Mouse (Mus musculus): ENCODE data around the gene Fstl5.

Fstl5 gene

GRCm38 (mm10) chr3:76567346-76567745 lies 493.3 kb downstream of the Fstl5 start:
- DNase-seq: no peak

- no peak for DNase-seq
Observed at GRCm38 (mm10) chr3:76572478-76572877, 498.4 kb downstream of the Fstl5 start.

- DNase-seq: no peak
Observed at GRCm38 (mm10) chr3:76572920-76573541, 499.0 kb downstream of the Fstl5 start.

- peak; percentile 57 for DNase-seq
Observed at GRCm38 (mm10) chr3:76593148-76593547, 519.1 kb downstream of the Fstl5 start.

- DNase-seq: no peak
Observed at GRCm38 (mm10) chr3:76620044-76620443, 546.0 kb downstream of the Fstl5 start.

DNA sequence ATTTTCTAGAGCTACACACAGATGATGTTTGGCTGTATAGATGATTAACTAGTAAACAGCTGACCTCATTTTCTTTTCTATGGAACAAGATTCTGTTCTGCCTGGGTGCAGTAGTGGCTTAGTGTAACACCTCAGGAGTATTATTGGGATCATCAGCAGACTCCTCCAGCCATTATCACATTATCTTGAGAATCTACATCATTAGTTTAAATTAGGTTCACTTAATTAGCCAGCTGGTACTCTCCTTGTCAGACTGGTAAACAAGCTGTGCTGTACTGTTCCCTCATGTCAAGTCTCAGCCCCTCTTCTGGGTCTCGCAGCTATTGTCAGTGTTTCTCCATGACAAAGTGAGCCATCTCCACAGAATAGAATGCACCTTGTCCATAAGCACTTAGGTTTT lies 580.2 kb downstream of the Fstl5 start:
- DNase-seq: peak; percentile 66

DNA sequence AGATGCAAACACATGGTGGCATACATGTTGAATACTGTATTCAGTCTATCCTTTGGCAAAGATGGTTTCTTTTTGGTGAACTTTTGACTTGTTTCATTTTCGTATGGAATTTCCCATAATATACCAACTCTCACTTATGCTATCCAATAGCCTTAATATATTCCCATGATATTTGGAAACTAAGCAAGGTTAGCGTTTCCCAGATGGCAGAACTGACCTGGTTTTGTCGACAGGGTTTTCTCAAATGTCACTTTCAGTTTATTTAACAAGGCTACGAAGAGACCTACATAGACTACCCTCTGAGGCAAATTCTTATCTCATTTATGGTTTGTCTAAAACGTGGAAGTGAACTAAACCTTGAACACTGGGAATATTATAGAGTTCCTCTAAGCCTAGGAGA lies 596.8 kb downstream of the Fstl5 start:
- peak; percentile 55 for DNase-seq

- no peak for DNase-seq
Observed at GRCm38 (mm10) chr3:76676006-76676405, 601.9 kb downstream of the Fstl5 start.

- peak; percentile 63 for DNase-seq
Observed at GRCm38 (mm10) chr3:76679853-76680545, 605.9 kb downstream of the Fstl5 start.

GRCm38 (mm10) chr3:76680546-76680883 lies 606.4 kb downstream of the Fstl5 start:
- no peak for DNase-seq

- no peak for DNase-seq
Observed at GRCm38 (mm10) chr3:76697134-76697629, 623.1 kb downstream of the Fstl5 start.

DNA sequence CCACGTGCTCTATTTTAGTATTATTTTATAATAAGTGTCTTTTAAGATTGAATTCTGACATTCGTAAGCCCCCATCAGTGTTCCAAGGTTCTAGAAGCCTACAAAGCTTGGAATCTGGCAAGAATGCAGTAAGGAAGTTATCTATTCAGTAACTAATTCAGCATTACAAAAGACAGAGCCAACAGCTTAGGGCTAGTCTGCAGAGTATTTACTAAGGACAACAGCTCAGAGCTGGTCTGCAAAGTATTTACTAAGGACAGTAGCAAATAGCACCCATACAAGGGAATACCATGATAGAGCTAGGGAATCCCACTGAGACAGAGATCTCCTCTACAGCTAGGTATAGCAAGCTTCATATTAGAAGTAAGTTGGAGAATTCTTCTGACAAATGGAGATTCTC lies 665.2 kb downstream of the Fstl5 start:
- DNase-seq: no peak

All from retina, postnatal 1 day (tissue).